In the genomic region with DNA sequence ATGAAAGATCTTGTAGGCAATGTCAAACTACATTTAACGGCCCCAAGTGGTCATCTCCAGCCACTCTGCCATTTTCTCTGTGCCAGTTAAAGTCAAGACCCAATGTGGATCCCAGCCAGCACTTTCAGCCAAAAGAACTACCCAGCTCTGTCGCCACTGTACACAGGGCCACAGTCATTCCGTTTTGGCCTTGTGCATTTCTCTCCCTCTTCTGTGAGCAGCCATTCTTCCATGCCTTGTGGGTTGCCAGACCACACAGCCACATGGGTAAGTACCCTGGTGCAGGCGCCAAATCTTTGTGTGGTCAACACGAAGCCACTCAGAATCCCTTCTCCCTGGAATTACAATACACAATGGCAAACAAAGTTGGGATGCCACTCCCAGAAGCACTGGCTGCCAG, we compare ENCODE assay signal across 17 mouse cellular contexts. TPM values are rescaled to one million over a fixed set of nuclear protein-coding genes. Genes with fewer than 3 reads are reported as not detected.
A peak's percentile ranks its signal among the peaks of the same experiment; 100 is the strongest.
DNase-seq lines count a peak whose midpoint lies in the region; ATAC-seq lines count a peak whose summit lies in the region.
"Had no signal": no experiment of that assay in that cellular context is flagged by ENCODE, and none has a peak within 500 bp of the region (broad histone marks: within the 10 kb centered on the region; RNA-seq: fewer than 3 reads in every experiment).

No protein-coding gene starts in this region.

- H3K36me3 ChIP-seq in kidney, embryonic 16.5 days (ENCODE audit: insufficient read depth, low read length) = peaks cover 22% of the 10 kb centered on the region
- H3K36me3 ChIP-seq: embryonic facial prominence, embryonic 15.5 days; G1E; liver, embryonic 12.5 days had no signal

- peak; percentile 48 to 52 for DNase-seq in cerebellum, postnatal 14 days
- DNase-seq in cerebellum, postnatal 4 days (ENCODE audit: low spot score in 2 of 2) = no peak
- DNase-seq in layer of hippocampus, adult 11-12 months (ENCODE audit: low spot score) = peak; percentile 62
- no peak for DNase-seq in layer of hippocampus, adult 9-10 months (ENCODE audit: low spot score)
- DNase-seq in right cerebral cortex, postnatal 10 days (ENCODE audit: low spot score in 2 of 2) = peak; percentile 62 to 64
- no peak for DNase-seq in right cerebral cortex, postnatal 36 days (ENCODE audit: low spot score in 2 of 2)
- DNase-seq: gastrocnemius, postnatal 10 days; heart, postnatal 10 days had no signal

- no peaks in the 10 kb centered on the region for H3K27me3 ChIP-seq in kidney, embryonic 16.5 days (ENCODE audit: insufficient read depth, low read length)
- H3K27me3 ChIP-seq: embryonic facial prominence, embryonic 15.5 days; forebrain, embryonic 15.5 days; liver, embryonic 12.5 days; lung, embryonic 15.5 days had no signal

- no peak overlapping the region for H3K4me3 ChIP-seq in kidney, embryonic 16.5 days (ENCODE audit: low read length)
- H3K4me3 ChIP-seq: embryonic facial prominence, embryonic 15.5 days; forebrain, embryonic 15.5 days; limb, embryonic 10.5 days; liver, embryonic 12.5 days; lung, embryonic 15.5 days; myocyte had no signal

- ATAC-seq in kidney, embryonic 16.5 days (ENCODE audit: low FRiP score, low TSS enrichment) = no peak
- ATAC-seq: forebrain, embryonic 15.5 days; liver, embryonic 12.5 days had no signal

- 91% methylated on average over 5 of the region's 5 CpGs for WGBS in kidney, embryonic 16.5 days

- H3K4me1 ChIP-seq in kidney, embryonic 16.5 days (ENCODE audit: insufficient read depth, low read length) = peaks cover 7% of the 10 kb centered on the region
- H3K4me1 ChIP-seq: liver, embryonic 12.5 days had no signal

- H3K9ac ChIP-seq in kidney, embryonic 16.5 days (replicated peaks; ENCODE audit: low read length) = no peak overlapping the region
- H3K9ac ChIP-seq: embryonic facial prominence, embryonic 15.5 days; forebrain, embryonic 15.5 days; liver, embryonic 12.5 days; lung, embryonic 15.5 days had no signal

- H3K9me3 ChIP-seq in kidney, embryonic 16.5 days (ENCODE audit: low read length) = no peaks in the 10 kb centered on the region
- H3K9me3 ChIP-seq: embryonic facial prominence, embryonic 15.5 days; forebrain, embryonic 15.5 days; limb, embryonic 10.5 days; liver, embryonic 12.5 days; lung, embryonic 15.5 days had no signal

- no peak overlapping the region for H3K27ac ChIP-seq in kidney, embryonic 16.5 days (ENCODE audit: low read length)
- H3K27ac ChIP-seq: embryonic facial prominence, embryonic 15.5 days; forebrain, embryonic 15.5 days; kidney, postnatal 0 days; limb, embryonic 10.5 days; liver, embryonic 12.5 days; lung, embryonic 15.5 days had no signal

- no peak overlapping the region for H3K4me2 ChIP-seq in kidney, embryonic 16.5 days (replicated peaks; ENCODE audit: low read depth, low read length)
- H3K4me2 ChIP-seq: embryonic facial prominence, embryonic 15.5 days; forebrain, embryonic 15.5 days; liver, embryonic 12.5 days; lung, embryonic 15.5 days had no signal

RNA-seq across cellular contexts. Expression of a gene that starts 57.7 kb away (rescaled TPM):
- 309 and 336 TPM in 2 replicates for polyA plus RNA-seq in kidney, embryonic 16.5 days (2015; fragmentation: Nextera tagmentation; extraction: Ambion mirVana)
- polyA plus RNA-seq: G1E had no signal

Comparison
In these comparisons a context has a peak if more than half of its experiments do, and no peak if none do; other contexts are left out.
1. DNase-seq: peak in cerebellum, postnatal 14 days (2 of 2), layer of hippocampus, adult 11-12 months (single experiment) and right cerebral cortex, postnatal 10 days (2 of 2); none in cerebellum, postnatal 4 days (0 of 2), layer of hippocampus, adult 9-10 months (single experiment) and right cerebral cortex, postnatal 36 days (0 of 2).